Comparison of ENCODE assay signal across 8 mouse cellular contexts in the genomic region with DNA sequence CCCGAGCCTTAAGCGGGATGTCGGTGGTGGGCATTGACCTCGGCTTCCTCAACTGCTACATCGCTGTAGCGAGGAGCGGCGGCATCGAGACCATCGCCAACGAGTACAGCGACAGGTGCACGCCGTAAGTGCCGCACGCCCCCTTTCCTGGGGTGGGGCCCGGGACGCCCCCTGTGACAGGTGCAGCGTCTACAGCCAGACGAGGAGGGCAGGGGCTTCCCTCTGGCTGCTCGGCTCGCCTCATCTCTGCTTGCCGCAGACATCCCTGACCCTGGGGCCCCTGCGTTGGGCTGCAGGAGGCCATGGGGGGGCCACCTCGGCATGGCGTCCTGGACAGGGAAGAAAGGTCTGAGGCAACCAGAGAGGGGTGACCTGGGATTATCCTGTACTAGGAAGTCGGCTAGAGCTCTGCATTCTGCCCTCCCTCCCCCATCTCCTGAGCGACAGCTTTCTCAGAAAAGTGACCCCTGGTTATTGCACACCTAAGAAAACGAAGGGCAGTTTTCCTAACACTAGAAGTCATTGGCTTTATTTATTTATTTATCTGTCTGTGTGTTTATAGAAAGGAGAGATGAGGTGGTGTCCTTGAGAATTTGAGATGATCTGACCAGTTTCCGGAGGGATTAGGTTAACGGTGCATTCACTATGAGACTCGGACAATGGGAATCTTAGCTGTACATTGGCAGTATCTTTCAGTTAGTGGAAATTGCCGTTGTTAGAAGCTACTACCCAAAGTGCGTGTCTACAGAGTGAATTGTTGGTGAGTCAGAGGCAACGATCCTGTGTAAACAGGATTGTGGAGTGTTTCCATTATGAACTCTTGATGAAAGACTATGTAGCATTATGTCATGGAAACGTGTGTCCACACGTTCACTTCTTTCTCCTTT. TPM values are rescaled to one million over a fixed set of nuclear protein-coding genes. Genes with fewer than 3 reads are reported as not detected.
DNase-seq lines count a peak whose midpoint lies in the region; ATAC-seq and TF ChIP-seq lines count a peak whose summit lies in the region.

No protein-coding gene starts in this region.

- H3K4me2 ChIP-seq in embryonic facial prominence, embryonic 15.5 days (replicated peaks): peak overlapping the region; percentile 98
- H3K4me2 ChIP-seq in hindbrain, embryonic 15.5 days: peak overlapping the region; percentile 75
- H3K4me2 ChIP-seq in lung, postnatal 0 days (replicated peaks; ENCODE audit: low read depth, low read length): peak overlapping the region; percentile 96

- H3K4me1 ChIP-seq in embryonic facial prominence, embryonic 15.5 days: peaks cover 13% of the 10 kb centered on the region
- peaks cover 21% of the 10 kb centered on the region for H3K4me1 ChIP-seq in hindbrain, embryonic 15.5 days (replicated peaks)
- no peaks in the 10 kb centered on the region for H3K4me1 ChIP-seq in lung, postnatal 0 days (ENCODE audit: insufficient read depth, low read depth, low read length)
- peaks cover 2% of the 10 kb centered on the region for H3K4me1 ChIP-seq in small intestine, adult 2 months (ENCODE audit: control insufficient read depth, insufficient read depth, insufficient read length, low read length)

- H3K27ac ChIP-seq in embryonic facial prominence, embryonic 15.5 days (replicated peaks): peak overlapping the region; percentile 60
- peak overlapping the region; percentile 94 for H3K27ac ChIP-seq in hindbrain, embryonic 15.5 days (replicated peaks)
- peak overlapping the region; percentile 70; the same call in 1 of the 2 replicates for H3K27ac ChIP-seq in lung, postnatal 0 days (ENCODE audit: low read length)
- H3K27ac ChIP-seq in small intestine, adult 2 months (ENCODE audit: insufficient read depth, low read depth, low read length): peak overlapping the region; percentile 47

- no peak for TF ChIP-seq CTCF in lung, postnatal 0 days (IDR thresholded peaks at IDR 0.05)
- no peak for TF ChIP-seq CTCF in small intestine, adult 2 months (IDR thresholded peaks at IDR 0.05; ENCODE audit: extremely low read depth, insufficient read length, insufficient replicate concordance, low read depth, low read length)

- H3K36me3 ChIP-seq in embryonic facial prominence, embryonic 15.5 days: no peaks in the 10 kb centered on the region
- H3K36me3 ChIP-seq in hindbrain, embryonic 15.5 days: no peaks in the 10 kb centered on the region
- no peaks in the 10 kb centered on the region for H3K36me3 ChIP-seq in lung, postnatal 0 days (ENCODE audit: insufficient read depth, low read length)
- H3K36me3 ChIP-seq in small intestine, adult 2 months (ENCODE audit: control insufficient read depth, insufficient read depth, low read length): no peaks in the 10 kb centered on the region

- 4% methylated on average over 37 of the region's 37 CpGs for WGBS in embryonic facial prominence, embryonic 15.5 days
- WGBS in hindbrain, embryonic 15.5 days: 1% methylated on average over 37 of the region's 37 CpGs
- WGBS in lung, postnatal 0 days: 2% methylated on average over 34 of the region's 37 CpGs
- 1% methylated on average over 37 of the region's 37 CpGs for WGBS in small intestine, adult 2 months

- peak; percentile 30 for ATAC-seq in embryonic facial prominence, embryonic 15.5 days (ENCODE audit: insufficient number of reproducible peaks, low FRiP score, low TSS enrichment, low read depth)
- ATAC-seq in hindbrain, embryonic 15.5 days (ENCODE audit: low FRiP score, low read depth): no peak
- ATAC-seq in lung, postnatal 0 days: peak; percentile 11; the same call in 1 of the 2 replicates

- H3K9me3 ChIP-seq in embryonic facial prominence, embryonic 15.5 days (replicated peaks): no peaks in the 10 kb centered on the region
- no peaks in the 10 kb centered on the region for H3K9me3 ChIP-seq in hindbrain, embryonic 15.5 days
- no peaks in the 10 kb centered on the region for H3K9me3 ChIP-seq in lung, postnatal 0 days (ENCODE audit: low read length)

- TF ChIP-seq POLR2A in small intestine, adult 2 months (IDR thresholded peaks at IDR 0.05; ENCODE audit: low read depth, low read length): no peak

- H3K27me3 ChIP-seq in embryonic facial prominence, embryonic 15.5 days: peaks cover 4% of the 10 kb centered on the region; the same call in 1 of the 2 replicates
- H3K27me3 ChIP-seq in hindbrain, embryonic 15.5 days: no peaks in the 10 kb centered on the region
- H3K27me3 ChIP-seq in lung, postnatal 0 days (replicated peaks; ENCODE audit: insufficient read depth, low read length): no peaks in the 10 kb centered on the region
- no peaks in the 10 kb centered on the region; the same call in 1 of the 2 replicates for H3K27me3 ChIP-seq in small intestine, adult 2 months (ENCODE audit: control insufficient read depth, insufficient read depth, low read length)

- H3K4me3 ChIP-seq in embryonic facial prominence, embryonic 15.5 days (replicated peaks): peak overlapping the region; percentile 68
- peak overlapping the region; percentile 80 for H3K4me3 ChIP-seq in hindbrain, embryonic 15.5 days
- H3K4me3 ChIP-seq in lung, postnatal 0 days (ENCODE audit: low read depth, low read length): peak overlapping the region; percentile 71
- H3K4me3 ChIP-seq in small intestine, adult 2 months (ENCODE audit: low read depth, low read length): peak overlapping the region; percentile 91

- peak overlapping the region; percentile 47 for H3K9ac ChIP-seq in embryonic facial prominence, embryonic 15.5 days
- H3K9ac ChIP-seq in hindbrain, embryonic 15.5 days: peak overlapping the region; percentile 77
- peak overlapping the region; percentile 35 for H3K9ac ChIP-seq in lung, postnatal 0 days (replicated peaks; ENCODE audit: low read depth)

- DNase-seq in kidney, adult 11 months: peak; percentile 4
- DNase-seq in kidney, postnatal 14 days: no peak
- DNase-seq in Muller cell, postnatal 12 days (ENCODE audit: inconsistent ontology term): peak; percentile 82
- DNase-seq in lung, postnatal 0 days (ENCODE audit: low spot score): peak; percentile 81
- no peak for DNase-seq in spleen, adult 12 weeks (ENCODE audit: low spot score)

- peak; percentile 57 for TF ChIP-seq EP300 in lung, postnatal 0 days (IDR thresholded peaks at IDR 0.05)

RNA-seq across cellular contexts. Expression of a gene that starts 1.6 kb away (rescaled TPM):
- 20.8 and 26.9 TPM in 2 replicates for polyA plus RNA-seq in embryonic facial prominence, embryonic 15.5 days (2015; fragmentation: Nextera tagmentation; extraction: Ambion mirVana)
- 50.1 and 56.5 TPM in 2 replicates for polyA plus RNA-seq in hindbrain, embryonic 15.5 days (2015; fragmentation: Nextera tagmentation; extraction: Ambion mirVana)
- 22.5 and 26.6 TPM in 2 replicates for polyA plus RNA-seq in lung, postnatal 0 days (2015; fragmentation: Nextera tagmentation; extraction: Ambion mirVana)
- polyA plus RNA-seq in small intestine, adult 2 months (2012; rRNA removed): 5.0 and 10.6 TPM in 2 replicates

RNA-seq across cellular contexts. Expression of a gene that starts 37.2 kb away (rescaled TPM):
- polyA plus RNA-seq in embryonic facial prominence, embryonic 15.5 days (2015; fragmentation: Nextera tagmentation; extraction: Ambion mirVana): 0.09 and 0.30 TPM in 2 replicates
- polyA plus RNA-seq in hindbrain, embryonic 15.5 days (2015; fragmentation: Nextera tagmentation; extraction: Ambion mirVana): 0.55 and 0.58 TPM in 2 replicates
- 0.08 and 0.12 TPM in 2 replicates for polyA plus RNA-seq in lung, postnatal 0 days (2015; fragmentation: Nextera tagmentation; extraction: Ambion mirVana)
- 0.05 TPM in 1 of 2 replicates, not detected in the other for polyA plus RNA-seq in small intestine, adult 2 months (2012; rRNA removed)

RNA-seq across cellular contexts. Expression of a gene that starts 53.9 kb away (rescaled TPM):
- 46.8 and 52.8 TPM in 2 replicates for polyA plus RNA-seq in embryonic facial prominence, embryonic 15.5 days (2015; fragmentation: Nextera tagmentation; extraction: Ambion mirVana)
- polyA plus RNA-seq in hindbrain, embryonic 15.5 days (2015; fragmentation: Nextera tagmentation; extraction: Ambion mirVana): 17.4 and 18.3 TPM in 2 replicates
- 8.9 and 9.2 TPM in 2 replicates for polyA plus RNA-seq in lung, postnatal 0 days (2015; fragmentation: Nextera tagmentation; extraction: Ambion mirVana)
- 0.42 and 1.1 TPM in 2 replicates for polyA plus RNA-seq in small intestine, adult 2 months (2012; rRNA removed)

Comparison
In these comparisons a context has a peak if more than half of its experiments do, and no peak if none do; other contexts are left out.
1. DNase-seq: peak in kidney, adult 11 months (single experiment), Muller cell, postnatal 12 days (single experiment) and lung, postnatal 0 days (single experiment); none in kidney, postnatal 14 days (single experiment) and spleen, adult 12 weeks (single experiment).
2. Peak in every context shown above with its lines, with median percentiles within 50 percentile points of each other: H3K27ac ChIP-seq, H3K4me2 ChIP-seq, H3K4me3 ChIP-seq and H3K9ac ChIP-seq.